Mouse (Mus musculus): ENCODE results near the gene Ces1h. TPM values are rescaled to one million over a fixed set of nuclear protein-coding genes. Genes with fewer than 3 reads are reported as not detected.

Ces1h gene
- polyA plus RNA-seq, 1 experiment from 2014 or later: not detected

GRCm38 (mm10) chr8:93325123-93325522, 54.4 kb downstream of the Ces1h start:
- Histone ChIP-seq H3K9me3 (replicated peaks) (no peaks in the 10 kb centered on the region), H3K4me1 (no peaks in the 10 kb centered on the region), H3K27ac (no peak overlapping the region), H3K4me2 (no peak overlapping the region), H3K36me3 (no peaks in the 10 kb centered on the region), H3K27me3 (no peaks in the 10 kb centered on the region), H3K9ac (no peak overlapping the region), H3K4me3 (replicated peaks) (no peak overlapping the region)
- no peak for ATAC-seq (replicated peaks; ENCODE audit: low FRiP score)
- WGBS: 61% methylated on average over 2 of the region's 2 CpGs

GRCm38 (mm10) chr8:93317031-93317430, 62.5 kb downstream of the Ces1h start:
- no peaks in the 10 kb centered on the region for H3K9me3 ChIP-seq (replicated peaks)
- ATAC-seq (replicated peaks; ENCODE audit: low FRiP score): no peak
- H3K36me3 ChIP-seq: no peaks in the 10 kb centered on the region
- H3K4me2 ChIP-seq: no peak overlapping the region
- 86% methylated on average over 2 of the region's 2 CpGs for WGBS
- H3K27ac ChIP-seq: no peak overlapping the region
- no peak overlapping the region for H3K4me3 ChIP-seq (replicated peaks)
- no peak overlapping the region for H3K9ac ChIP-seq
- no peaks in the 10 kb centered on the region for H3K27me3 ChIP-seq
- H3K4me1 ChIP-seq: no peaks in the 10 kb centered on the region

- no peak for ATAC-seq (replicated peaks; ENCODE audit: low FRiP score)
- Histone ChIP-seq H3K4me2 (no peak overlapping the region), H3K4me1 (no peaks in the 10 kb centered on the region), H3K27ac (no peak overlapping the region), H3K36me3 (no peaks in the 10 kb centered on the region), H3K9me3 (replicated peaks) (no peaks in the 10 kb centered on the region), H3K4me3 (replicated peaks) (no peak overlapping the region), H3K27me3 (no peaks in the 10 kb centered on the region), H3K9ac (no peak overlapping the region)
- WGBS: 72% methylated on average over 2 of the region's 2 CpGs
Measured at GRCm38 (mm10) chr8:93315557-93315956, 64.0 kb downstream of the Ces1h start.

Other genes with a start within 250 kb of the Ces1h start
- gene Ces1c, start 248.4 kb downstream of the Ces1h start, polyA plus RNA-seq (2015; fragmentation: Nextera tagmentation; extraction: Ambion mirVana): 0.08 and 0.23 TPM in 2 replicates
- 0.36 and 0.48 TPM in 2 replicates for gene Ces1d, start 181.9 kb downstream of the Ces1h start, polyA plus RNA-seq (2015; fragmentation: Nextera tagmentation; extraction: Ambion mirVana)
- gene Ces1e, start 150.1 kb downstream of the Ces1h start, polyA plus RNA-seq (2015; fragmentation: Nextera tagmentation; extraction: Ambion mirVana): 0.14 and 0.17 TPM in 2 replicates
- gene Ces1f, start 100.0 kb downstream of the Ces1h start, polyA plus RNA-seq (2015; fragmentation: Nextera tagmentation; extraction: Ambion mirVana): 0.17 TPM in 1 of 2 replicates, not detected in the other
- gene Ces1g, start 42.4 kb downstream of the Ces1h start, polyA plus RNA-seq (2015; fragmentation: Nextera tagmentation; extraction: Ambion mirVana): not detected in 2 replicates
- gene Ces5a, start 156.1 kb upstream of the Ces1h start, polyA plus RNA-seq (2015; fragmentation: Nextera tagmentation; extraction: Ambion mirVana): not detected in 2 replicates

Data from kidney, embryonic 15.5 days (tissue).